Mouse (Mus musculus) left cerebral cortex, postnatal 14 days (tissue): ENCODE measurements around the gene Arfgap1. TPM values are rescaled to one million over a fixed set of nuclear protein-coding genes. Genes with fewer than 3 reads are reported as not detected.

Source experiments
- total RNA-seq, 2 experiments: library from RNA; stranded (reverse); gene quantifications; 2 replicates each; pipeline ENCODE4 v1.2.3; 2021

The Arfgap1 gene
- total RNA-seq, 2 experiments from 2014 or later, result 136 to 137 TPM

Other genes starting within 250 kb of the Arfgap1 start
- 1 to 10 TPM in 1 of 2 experiments, under 1 TPM in 1; 0.24 to 1.1 TPM for gene Slc17a9, start 242.0 kb upstream of the Arfgap1 start, total RNA-seq
- not detected for gene Bhlhe23, start 190.3 kb upstream of the Arfgap1 start, total RNA-seq
- gene Ythdf1, start 46.3 kb upstream of the Arfgap1 start, total RNA-seq, result 10 to 100 TPM; 63.1 to 68.4 TPM
- not detected for gene Birc7, start 38.2 kb upstream of the Arfgap1 start, total RNA-seq
- 10 to 100 TPM; 35.7 to 45.1 TPM for gene Nkain4, start 12.5 kb upstream of the Arfgap1 start, total RNA-seq
- gene Col20a1, start 19.3 kb downstream of the Arfgap1 start, total RNA-seq, result 1 to 10 TPM; 1.6 to 2.4 TPM
- 10 to 100 TPM; 34.3 to 41.3 TPM for gene Chrna4, start 76.3 kb downstream of the Arfgap1 start, total RNA-seq
- 100 to 1,000 TPM; 179 to 188 TPM for gene Kcnq2, start 168.1 kb downstream of the Arfgap1 start, total RNA-seq
- gene Eef1a2, start 189.8 kb downstream of the Arfgap1 start, total RNA-seq, result 1,000 to 10,000 TPM; 1,193 to 1,221 TPM
- 100 to 1,000 TPM; 114 to 118 TPM for gene Ppdpf, start 220.0 kb downstream of the Arfgap1 start, total RNA-seq
- under 1 TPM in 1 of 2 experiments, not detected in 1; 0.08 TPM for gene Ptk6, start 235.6 kb downstream of the Arfgap1 start, total RNA-seq
- gene Srms, start 246.0 kb downstream of the Arfgap1 start, total RNA-seq, result under 1 TPM; 0.30 to 0.35 TPM